Mouse (Mus musculus) megakaryocyte progenitor cell, adult 5-6 weeks (primary cell): ENCODE measurements around the gene Trim12c. TPM values are rescaled to one million over a fixed set of nuclear protein-coding genes. Genes with fewer than 3 reads are reported as not detected.
A peak's percentile ranks its signal among the peaks of the same experiment; 100 is the strongest.
"Not testable (repeated sequence)": the region's sequence is repeated elsewhere in the genome, so short reads cannot be mapped to it uniquely, and the experiment has no call there.

Experiments
- ATAC-seq: replicated peaks from 2 replicates; pipeline ENCODE4 v1.8.0; 2016; ENCODE audit warnings: mild to moderate bottlenecking, moderate TSS enrichment, inconsistent platforms; ENCODE audit not compliant: poor library complexity
- total RNA-seq, 2 experiments: library from RNA; stranded (forward) in 1 of 2; stranded (reverse) in 1 of 2; fragments of 157-497, 149-512 nt in 1 of 2; fragments of 200-1000 nt in 1 of 2; gene quantifications; 2 replicates each; pipeline versions ENCODE4 v1.2.3 to v1.2.4; 2015 to 2017

Gene Trim12c
- total RNA-seq (2015) = 13.4 and 14.2 TPM in 2 replicates
- 23.5 and 30.1 TPM in 2 replicates for total RNA-seq (2017)

- ATAC-seq = peak; percentile 96
These were observed at the start of gene Trim12c for GRCm38 (mm10) chr7:104352717-104353599. TSS of gene Trim12c (minus strand) at chr7:104353362.

GRCm38 (mm10) chr7:104401140-104401539 lies 48.0 kb upstream of the Trim12c start:
- ATAC-seq = peak; percentile 62

GRCm38 (mm10) chr7:104400698-104401097 lies 47.5 kb upstream of the Trim12c start, which contains the start of gene Trim30c:
TSS of gene Trim30c (minus strand) at chr7:104400837.
- peak; percentile 74 for ATAC-seq

GRCm38 (mm10) chr7:104398492-104398891 lies 45.3 kb upstream of the Trim12c start:
- peak; percentile 69 for ATAC-seq

GRCm38 (mm10) chr7:104369736-104370414 lies 16.7 kb upstream of the Trim12c start, which contains the start of gene Trim30b:
TSS of gene Trim30b (minus strand) at chr7:104369884.
- ATAC-seq = peak; percentile 91

- ATAC-seq = peak; percentile 43
These were observed 13.2 kb upstream of the Trim12c start for GRCm38 (mm10) chr7:104366339-104366738.

- peak; percentile 32 for ATAC-seq
These were observed 422 bp upstream of the Trim12c start for GRCm38 (mm10) chr7:104353600-104353967.

GRCm38 (mm10) chr7:104348043-104348442 lies 5.1 kb downstream of the Trim12c start:
- peak; percentile 72 for ATAC-seq

GRCm38 (mm10) chr7:104340744-104341143 lies 12.4 kb downstream of the Trim12c start:
- not testable (repeated sequence) for ATAC-seq

- ATAC-seq = peak; percentile 34; the same call in 1 of the 2 replicates
These were observed 17.6 kb downstream of the Trim12c start for GRCm38 (mm10) chr7:104335547-104335946.

GRCm38 (mm10) chr7:104329171-104329570 lies 24.0 kb downstream of the Trim12c start, which contains the start of gene Trim34b:
TSS of gene Trim34b (plus strand) at chr7:104329471.
- ATAC-seq = not testable (repeated sequence)

- ATAC-seq = no peak
These were observed 31.1 kb downstream of the Trim12c start for GRCm38 (mm10) chr7:104322028-104322427.

- ATAC-seq = peak; percentile 89
These were observed 37.6 kb downstream of the Trim12c start, which contains the start of gene Trim12a for GRCm38 (mm10) chr7:104315369-104316080. TSS of gene Trim12a (minus strand) at chr7:104315466.

GRCm38 (mm10) chr7:104314796-104315353 lies 38.3 kb downstream of the Trim12c start:
- peak; percentile 70 for ATAC-seq

- no peak for ATAC-seq
These were observed 61.3 kb downstream of the Trim12c start for GRCm38 (mm10) chr7:104291638-104292400.

- ATAC-seq = no peak
These were observed 62.5 kb downstream of the Trim12c start for GRCm38 (mm10) chr7:104290641-104291040.
